Mouse (Mus musculus) forebrain, postnatal 0 days (tissue): ENCODE measurements around the gene Cd247. TPM values are rescaled to one million over a fixed set of nuclear protein-coding genes. Genes with fewer than 3 reads are reported as not detected.
"Not testable (repeated sequence)": the region's sequence is repeated elsewhere in the genome, so short reads cannot be mapped to it uniquely, and the experiment has no call there.

ENCODE experiments used
- ATAC-seq: fragments of 200-750 bp; cut with Nextera tagmentation; 2 replicates; pipeline ENCODE4 v1.8.0; 2017; ENCODE audit warnings: mild to moderate bottlenecking, moderate library complexity
- DNase-seq: peaks from one replicate; pipeline ENCODE4 v3.0.0-alpha.2; 2015
- H3K27ac ChIP-seq: fragments of 300-500 bp; sonication (generic); 2 replicates; pipeline ENCODE4 v1.5.1; 2014; ENCODE audit warnings: low read depth, mild to moderate bottlenecking, antibody characterized with exemption, low read length, moderate library complexity, mixed read lengths
- H3K27me3 ChIP-seq: fragments of 300-500 bp; sonication (generic); 2 replicates; pipeline ENCODE4 v1.6.1; 2014; ENCODE audit warnings: mild to moderate bottlenecking, low read length, mixed read lengths; ENCODE audit not compliant: insufficient read depth
- H3K36me3 ChIP-seq: fragments of 300-500 bp; sonication (generic); 2 replicates; pipeline ENCODE4 v1.6.1; 2014; ENCODE audit warnings: mild to moderate bottlenecking, moderate library complexity; ENCODE audit not compliant: insufficient read depth
- H3K4me1 ChIP-seq: fragments of 300-500 bp; sonication (generic); 2 replicates; pipeline ENCODE4 v1.6.1; 2014; ENCODE audit warnings: antibody characterized with exemption; ENCODE audit not compliant: insufficient read depth
- H3K4me2 ChIP-seq: fragments of 300-500 bp; sonication (generic); 2 replicates; pipeline ENCODE4 v1.6.1; 2014; ENCODE audit warnings: low read depth, mild to moderate bottlenecking, moderate library complexity
- H3K4me3 ChIP-seq: fragments of 300-500 bp; sonication (generic); 2 replicates; pipeline ENCODE4 v1.5.1; 2014; ENCODE audit warnings: low read depth, low read length, mixed read lengths
- H3K9ac ChIP-seq: fragments of 300-500 bp; sonication (generic); 2 replicates; pipeline ENCODE4 v1.6.1; 2014; ENCODE audit warnings: mild to moderate bottlenecking
- H3K9me3 ChIP-seq: fragments of 300-500 bp; sonication (generic); 2 replicates; pipeline ENCODE4 v1.6.1; 2016; ENCODE audit warnings: low read length
- CTCF ChIP-seq: sonication (generic); IDR thresholded peaks from 2 replicates; pipeline ENCODE4 v1.5.1; 2016; ENCODE audit warnings: antibody characterized with exemption, control low read depth, low read depth
- WGBS: fragments of 180-500 bp; shearing (Covaris S2); extraction: QIAGEN DNeasy Blood & Tissue Kit; methylation state at CpG from one replicate; pipeline ENCODE4 v1.1.7; 2014; 5-methylcytosine and 5-hydroxymethylcytosine counted together
- polyA plus RNA-seq: library from polyadenylated mRNA; unstranded; fragments of >200 nt; fragmentation: Nextera tagmentation; extraction: Ambion mirVana; gene quantifications from 2 replicates; pipeline ENCODE4 v1.2.1, GENCODE M21; 2015
- total RNA-seq: library from RNA; depleted of rRNA; stranded (reverse); fragments of >200 nt; gene quantifications from 2 replicates; pipeline ENCODE4 v1.2.3, GENCODE M21; 2014

Gene Cd247
- total and polyA plus RNA-seq, 2 experiments from 2014 or later = 0.14 to 0.67 TPM

- H3K36me3 ChIP-seq = no peaks in the 10 kb centered on the region
- H3K4me1 ChIP-seq = 0 out of 2 replicates have a peak, but pooled peaks cover 5% of the 10 kb centered on the region
- H3K27me3 ChIP-seq = no peaks in the 10 kb centered on the region
- DNase-seq (no peak), ATAC-seq (no peak)
- H3K9me3 ChIP-seq = no peaks in the 10 kb centered on the region
- H3K4me2 ChIP-seq = no peak overlapping the region
- no peak overlapping the region for H3K4me3 ChIP-seq
- TF ChIP-seq CTCF = no peak
- H3K9ac ChIP-seq = no peak overlapping the region
- 80% methylated on average over 3 of the region's 3 CpGs for WGBS
- H3K27ac ChIP-seq = no peak overlapping the region
Measured at GRCm38 (mm10) chr1:165761522-165762305, 26.8 kb upstream of the Cd247 start.

- not testable (repeated sequence) for H3K27me3 ChIP-seq, H3K4me3 ChIP-seq, H3K9ac ChIP-seq, H3K9me3 ChIP-seq, H3K27ac ChIP-seq, H3K4me1 ChIP-seq, ATAC-seq, H3K36me3 ChIP-seq, H3K4me2 ChIP-seq, DNase-seq
- 71% methylated on average over 2 of the region's 2 CpGs for WGBS
Measured at GRCm38 (mm10) chr1:165762498-165762897, 26.0 kb upstream of the Cd247 start.

- no peak for DNase-seq
- peak; percentile 19 for ATAC-seq
- 28% methylated on average over 14 of the region's 14 CpGs for WGBS
Measured at GRCm38 (mm10) chr1:165762914-165763634, 25.4 kb upstream of the Cd247 start.

GRCm38 (mm10) chr1:165763635-165764372 is 24.7 kb upstream of the Cd247 start, which contains the start of gene Creg1:
Gene Creg1 (plus strand): TSS chr1:165763746.
- peak; percentile 91 for DNase-seq
- under 1% methylated on average over 57 of the region's 57 CpGs for WGBS
- H3K27ac ChIP-seq = no peak within 1 kb of the TSS

More at GRCm38 (mm10) chr1:165762914-165763634, 25.4 kb upstream of the Cd247 start:
- 0 out of 2 replicates have a peak, but pooled peaks cover 5% of the 10 kb centered on the region for H3K4me1 ChIP-seq
- TF ChIP-seq CTCF = no peak
- peak overlapping the region; percentile 95 for H3K4me2 ChIP-seq
- no peaks in the 10 kb centered on the region for H3K27me3 ChIP-seq
- H3K9me3 ChIP-seq = no peaks in the 10 kb centered on the region
- H3K4me3 ChIP-seq = peak overlapping the region; percentile 71
- no peaks in the 10 kb centered on the region for H3K36me3 ChIP-seq
- no peak overlapping the region for H3K9ac ChIP-seq
- H3K27ac ChIP-seq = no peak overlapping the region

GRCm38 (mm10) chr1:165764571-165764970 is 23.9 kb upstream of the Cd247 start:
- H3K9ac ChIP-seq = no peak overlapping the region; the same call in 1 of the 2 replicates
- H3K4me1 ChIP-seq = 0 out of 2 replicates have a peak, but pooled peaks cover 5% of the 10 kb centered on the region
- 54% methylated on average over 9 of the region's 9 CpGs for WGBS
- TF ChIP-seq CTCF = no peak
- no peaks in the 10 kb centered on the region for H3K36me3 ChIP-seq
- ATAC-seq (no peak), DNase-seq (no peak)
- H3K27me3 ChIP-seq = no peaks in the 10 kb centered on the region
- H3K4me3 ChIP-seq = peak overlapping the region; percentile 71; the same call in 1 of the 2 replicates
- H3K9me3 ChIP-seq = no peaks in the 10 kb centered on the region
- H3K27ac ChIP-seq = no peak overlapping the region
- peak overlapping the region; percentile 95 for H3K4me2 ChIP-seq

More at GRCm38 (mm10) chr1:165763635-165764372, 24.7 kb upstream of the Cd247 start, which contains the start of gene Creg1:
- Histone ChIP-seq H3K27me3 (no peaks in the 10 kb centered on the region), H3K9ac (peak within 1 kb of the TSS; percentile 64), H3K4me1 (0 out of 2 replicates have a peak, but pooled peaks cover 5% of the 10 kb centered on the region), H3K4me2 (peak within 1 kb of the TSS; percentile 95), H3K4me3 (peak within 1 kb of the TSS; percentile 71), H3K36me3 (no peaks in the 10 kb centered on the region), H3K9me3 (no peaks in the 10 kb centered on the region)
- no peak for TF ChIP-seq CTCF
- ATAC-seq = peak; percentile 100

- H3K36me3 ChIP-seq = no peaks in the 10 kb centered on the region
- H3K9me3 ChIP-seq = no peaks in the 10 kb centered on the region
- no peak overlapping the region for H3K4me2 ChIP-seq
- H3K9ac ChIP-seq = no peak overlapping the region
- no peak for DNase-seq
- no peak for ATAC-seq
- H3K4me1 ChIP-seq = 0 out of 2 replicates have a peak, but pooled peaks cover 5% of the 10 kb centered on the region
- no peak for TF ChIP-seq CTCF
- no peak overlapping the region for H3K27ac ChIP-seq
- no peak overlapping the region for H3K4me3 ChIP-seq
- no peaks in the 10 kb centered on the region for H3K27me3 ChIP-seq
- WGBS = 87% methylated on average over 11 of the region's 11 CpGs
Measured at GRCm38 (mm10) chr1:165765041-165765440, 23.4 kb upstream of the Cd247 start.
